Mouse (Mus musculus) adrenal gland, postnatal 10 days (tissue): ENCODE data around the gene Phb. TPM values are rescaled to one million over a fixed set of nuclear protein-coding genes. Genes with fewer than 3 reads are reported as not detected.
A peak's percentile ranks its signal among the peaks of the same experiment; 100 is the strongest.

Experiments used
- DNase-seq: peaks from one replicate; pipeline ENCODE4 v3.0.0; 2021; ENCODE audit warnings: mixed read lengths
- total RNA-seq, 2 experiments: library from RNA; stranded (reverse); gene quantifications; 2 replicates each; pipeline ENCODE4 v1.2.3; 2021

Gene Phb
- total RNA-seq, 2 experiments from 2014 or later: 341 to 361 TPM

DNA sequence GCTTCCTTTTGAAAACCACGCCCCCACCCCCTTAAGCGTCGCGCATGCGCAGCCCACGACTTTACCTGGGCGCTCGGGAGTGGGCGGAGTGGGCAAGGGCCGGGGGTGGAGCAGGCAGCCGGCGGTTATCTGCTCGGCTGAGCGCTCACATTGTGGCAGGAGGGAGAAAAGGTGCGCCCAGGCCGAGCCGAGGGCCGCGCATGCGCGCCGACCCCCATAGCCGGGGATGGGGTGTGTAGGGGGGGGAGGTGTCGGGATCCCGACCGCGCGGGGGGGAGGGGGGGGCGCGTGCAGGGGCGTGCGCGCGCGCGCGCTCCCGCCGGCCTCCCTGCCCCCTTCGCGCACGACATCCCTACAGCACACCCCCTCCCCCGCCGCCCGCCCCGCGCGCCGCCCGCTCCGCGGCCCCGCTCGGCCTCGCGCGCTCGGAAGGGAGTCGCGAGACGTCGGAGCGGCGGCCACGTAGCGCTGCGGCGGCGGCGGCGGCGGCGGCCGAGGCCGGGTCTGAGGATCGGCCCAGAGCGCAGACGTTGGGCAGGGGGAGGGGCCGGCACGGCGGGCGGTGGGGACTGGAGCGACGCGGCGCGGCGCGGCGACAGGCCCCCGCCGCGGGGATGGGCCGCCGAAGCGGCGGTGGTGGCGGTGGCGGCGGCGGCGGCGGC lies 45.9 kb downstream of the Phb start, which contains the start of gene Zfp652:
Gene Zfp652 (plus strand): TSS at position 111 of the 662 bp plus-strand sequence.
- DNase-seq: peak; percentile 90

- peak; percentile 58 for DNase-seq
Measured at GRCm38 (mm10) chr11:95713225-95713810, 46.6 kb downstream of the Phb start.

DNA sequence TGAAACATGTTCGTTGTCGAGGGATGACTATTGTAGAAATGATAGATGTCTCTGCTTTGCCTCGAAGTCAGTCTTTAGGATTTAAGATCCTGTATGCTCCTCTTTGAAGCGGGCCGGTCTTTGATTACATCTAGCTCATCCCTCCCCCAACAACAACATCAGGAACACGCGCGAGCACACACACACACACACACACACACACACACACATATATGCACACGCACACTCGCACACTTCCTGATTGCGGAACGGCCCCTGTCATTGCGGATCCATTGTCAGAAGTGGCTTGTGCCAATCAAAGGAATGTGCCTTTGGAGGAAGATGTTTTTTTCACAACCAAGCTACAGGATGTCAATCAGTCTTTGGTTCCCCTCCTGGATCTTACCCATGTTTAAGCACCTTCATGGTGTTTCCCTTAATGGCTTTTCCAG lies 47.1 kb downstream of the Phb start:
- DNase-seq: peak; percentile 18

DNA sequence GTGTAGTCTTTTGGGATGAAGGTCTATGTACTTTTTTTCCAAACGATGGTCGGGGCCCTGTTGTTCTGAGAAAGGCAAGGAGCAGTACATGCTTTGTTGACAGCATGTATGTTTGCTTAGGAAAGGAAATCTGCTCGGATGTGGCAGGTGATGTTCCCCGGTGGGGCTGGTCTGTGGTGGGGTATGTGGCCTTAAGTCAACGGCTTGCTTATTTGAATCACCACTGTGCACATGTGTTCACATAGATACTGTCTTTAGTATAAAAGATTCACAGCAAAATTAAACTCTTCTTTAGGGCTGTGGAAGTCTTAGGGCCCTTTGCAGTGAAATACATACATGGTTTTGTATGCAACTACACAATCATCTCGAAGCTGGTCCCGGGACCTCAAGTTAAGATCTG lies 47.7 kb downstream of the Phb start:
- no peak for DNase-seq

- DNase-seq: no peak
Measured at GRCm38 (mm10) chr11:95716136-95716535, 49.4 kb downstream of the Phb start.

GRCm38 (mm10) chr11:95719356-95719755 lies 52.6 kb downstream of the Phb start:
- DNase-seq: no peak

GRCm38 (mm10) chr11:95723287-95723686 lies 56.5 kb downstream of the Phb start, which contains the start of gene B130006D01Rik:
TSS of gene B130006D01Rik (plus strand) at chr11:95723587.
- no peak for DNase-seq

- DNase-seq: no peak
Measured at GRCm38 (mm10) chr11:95724466-95724865, 57.7 kb downstream of the Phb start.

DNA sequence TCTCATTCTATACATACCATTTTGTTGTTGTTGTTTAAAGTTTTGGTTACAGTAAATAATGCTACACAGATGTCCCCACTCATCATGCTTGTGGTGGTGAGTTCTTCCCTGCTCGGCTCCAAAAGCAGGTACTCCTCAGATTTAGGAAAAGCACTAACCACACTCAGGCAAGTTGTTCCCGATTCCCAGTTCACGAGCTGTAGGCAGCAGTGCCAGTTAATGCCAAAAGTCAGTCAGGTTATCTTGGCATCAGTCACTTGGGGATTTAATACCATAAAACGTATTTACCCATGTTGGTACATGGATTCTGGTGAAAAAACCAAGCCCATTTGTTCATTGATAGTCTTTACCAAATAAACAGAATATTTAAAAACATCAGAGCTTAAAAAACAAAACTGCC lies 59.4 kb downstream of the Phb start:
- no peak for DNase-seq

DNA sequence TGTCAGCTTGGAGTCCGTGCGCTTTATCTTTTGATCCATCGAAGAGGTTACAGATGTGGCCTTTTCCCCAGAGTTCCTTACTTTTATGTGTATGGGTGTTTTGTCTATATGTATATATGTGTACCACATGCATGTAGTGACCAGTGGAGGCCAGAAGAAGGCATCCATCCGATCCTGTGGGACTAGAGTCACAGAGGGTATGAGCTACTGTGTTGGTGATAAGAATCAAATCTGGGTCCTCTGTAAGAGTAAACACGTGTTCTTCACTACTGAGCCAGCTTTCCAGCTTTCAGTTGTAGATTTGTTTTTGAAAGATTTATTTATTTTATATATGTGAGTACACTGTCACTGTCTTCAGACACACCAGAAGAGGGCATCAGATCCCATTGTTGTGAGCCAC lies 61.2 kb downstream of the Phb start:
- no peak for DNase-seq

GRCm38 (mm10) chr11:95728916-95729907 lies 62.5 kb downstream of the Phb start:
- no peak for DNase-seq

Other genes starting within 250 kb of the Phb start
- gene Nxph3, start 152.4 kb upstream of the Phb start, total RNA-seq: 1 to 10 TPM; 2.3 to 2.4 TPM
- 10 to 100 TPM; 12.6 to 23.8 TPM for gene Ngfr, start 79.2 kb upstream of the Phb start, total RNA-seq
- gene Zfp652, start 45.7 kb downstream of the Phb start, total RNA-seq: 10 to 100 TPM; 42.8 to 46.6 TPM
- 1 to 10 TPM in 1 of 2 experiments, under 1 TPM in 1; 0.27 to 1.3 TPM for gene B130006D01Rik, start 56.6 kb downstream of the Phb start, total RNA-seq
- 100 to 1,000 TPM; 204 to 243 TPM for gene Phospho1, start 157.5 kb downstream of the Phb start, total RNA-seq
- gene Gngt2, start 170.3 kb downstream of the Phb start, total RNA-seq: 10 to 100 TPM; 21.9 to 22.9 TPM
- 10 to 100 TPM; 11.5 to 14.8 TPM for gene Abi3, start 175.5 kb downstream of the Phb start, total RNA-seq
- gene B4galnt2, start 247.9 kb downstream of the Phb start, total RNA-seq: not detected